Mouse (Mus musculus) lung, postnatal 0 days (tissue): ENCODE results near the gene Tcf7l2.

Source experiments
- CTCF ChIP-seq: IDR thresholded peaks from 2 replicates; pipeline ENCODE4 v1.5.1; 2016; ENCODE audit warnings: antibody characterized with exemption, mild to moderate bottlenecking
- EP300 ChIP-seq: IDR thresholded peaks from 2 replicates; pipeline ENCODE4 v1.6.1; 2016; ENCODE audit warnings: antibody characterized with exemption, mild to moderate bottlenecking, control low read depth

DNA sequence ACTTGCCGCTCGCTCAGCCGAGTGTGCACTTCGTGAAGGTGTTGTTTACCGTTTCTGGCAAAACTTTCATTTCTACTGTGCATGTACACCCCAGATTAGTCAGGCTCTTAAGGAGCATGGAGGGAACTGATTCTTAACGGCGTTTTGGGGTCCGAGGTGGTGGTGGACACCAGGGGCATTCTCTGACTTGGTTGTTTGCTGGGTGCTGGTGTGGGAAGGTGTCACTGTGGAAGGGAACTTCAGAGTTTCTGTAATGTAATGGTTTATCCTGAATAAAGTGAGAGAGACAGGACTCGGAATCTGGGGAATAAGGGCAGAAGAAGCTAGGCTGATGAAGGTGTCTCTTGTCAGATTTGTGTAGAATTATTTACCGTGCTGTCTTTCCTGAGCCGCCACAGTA is 151.9 kb downstream of the Tcf7l2 start:
- TF ChIP-seq CTCF (no peak), EP300 (no peak)
